Mouse (Mus musculus) CH12.LX (cell line): Measurements from ENCODE around the gene Kcnn1. TPM values are rescaled to one million over a fixed set of nuclear protein-coding genes. Genes with fewer than 3 reads are reported as not detected.

ENCODE experiments used
- DNase-seq: peaks from one replicate; pipeline ENCODE4 v3.0.0-alpha.2; 2013; ENCODE audit errors: extremely low read depth
- H3K27ac ChIP-seq: 2 replicates; pipeline ENCODE4 v1.5.1; 2012; ENCODE audit warnings: low read depth, mild to moderate bottlenecking, control low read depth, moderate library complexity; ENCODE audit not compliant: insufficient read depth
- H3K27me3 ChIP-seq: replicated peaks from 2 replicates; pipeline ENCODE3; 2012; ENCODE audit warnings: inconsistent platforms
- H3K36me3 ChIP-seq, 2 experiments: replicated peaks in 1 of 2; 2 replicates each; pipeline versions ENCODE3 to v1.6.1; 2012; ENCODE audit warnings: inconsistent platforms in 1 of 2, low read length in 1 of 2, mild to moderate bottlenecking in 1 of 2, mixed read lengths in 1 of 2, moderate library complexity in 1 of 2; ENCODE audit not compliant: control insufficient read depth in 1 of 2, insufficient read depth in 1 of 2
- H3K4me1 ChIP-seq, 2 experiments: 2 replicates each; pipeline ENCODE4 v1.6.1; 2012; ENCODE audit warnings: inconsistent platforms in 1 of 2, moderate library complexity in 1 of 2; ENCODE audit not compliant: insufficient read depth in 2 of 2, control insufficient read depth in 1 of 2
- H3K4me2 ChIP-seq: 2 replicates; pipeline ENCODE4 v1.6.1; 2012; ENCODE audit warnings: low read depth, mild to moderate bottlenecking, control low read depth; ENCODE audit not compliant: poor library complexity, insufficient read depth, severe bottlenecking
- H3K4me3 ChIP-seq, 3 experiments: fragments of 150-350 bp in 1 of 3; sonication (generic) in 1 of 3; replicated peaks in 1 of 3; 2 replicates each; pipeline versions ENCODE3 to v1.5.1; 2011 to 2012; ENCODE audit warnings: low read depth in 2 of 3, low read length in 2 of 3, mild to moderate bottlenecking in 2 of 3, moderate library complexity in 2 of 3, control low read depth in 1 of 3, improper control_type of control experiment in 1 of 3, inconsistent platforms in 1 of 3, mixed read lengths in 1 of 3; ENCODE audit not compliant: poor library complexity in 1 of 3
- H3K79me2 ChIP-seq: replicated peaks from 2 replicates; pipeline ENCODE4 v1.6.1; 2012; ENCODE audit warnings: mild to moderate bottlenecking, moderate library complexity; ENCODE audit not compliant: control insufficient read depth, poor library complexity, insufficient read depth, severe bottlenecking; ENCODE audit errors: extremely low read depth
- H3K9ac ChIP-seq: 2 replicates; pipeline ENCODE4 v1.6.1; 2012; ENCODE audit warnings: low read depth, mild to moderate bottlenecking, control low read depth, moderate library complexity; ENCODE audit not compliant: insufficient read depth
- H3K9me3 ChIP-seq: replicated peaks from 2 replicates; pipeline ENCODE3; 2012; ENCODE audit warnings: low read length, inconsistent platforms, mixed read lengths
- BHLHE40 ChIP-seq: IDR thresholded peaks from 2 replicates; pipeline ENCODE4 v1.6.1; 2011; ENCODE audit warnings: mild to moderate bottlenecking, low read depth, low read length, improper control_type of control experiment
- CHD1 ChIP-seq: IDR thresholded peaks from 2 replicates; pipeline ENCODE4 v1.6.1; 2012; ENCODE audit warnings: low read depth, low read length, improper control_type of control experiment, inconsistent platforms
- CHD2 ChIP-seq: IDR thresholded peaks from 2 replicates; pipeline ENCODE4 v1.6.1; 2011; ENCODE audit warnings: low read length, improper control_type of control experiment
- CTCF ChIP-seq, 2 experiments: IDR thresholded peaks in 1 of 2; conservative IDR thresholded peaks in 1 of 2; 2 replicates each; pipeline ENCODE4 v1.5.1; 2011 to 2012; ENCODE audit warnings: low read depth in 2 of 2, low read length in 2 of 2, improper control_type of control experiment in 1 of 2, inconsistent platforms in 1 of 2, mild to moderate bottlenecking in 1 of 2, moderate library complexity in 1 of 2
- E2F4 ChIP-seq: IDR thresholded peaks from 2 replicates; pipeline ENCODE4 v1.6.1; 2011; ENCODE audit warnings: low read depth, low read length, improper control_type of control experiment; ENCODE audit not compliant: insufficient replicate concordance
- ELF1 ChIP-seq: IDR thresholded peaks from 2 replicates; pipeline ENCODE4 v1.6.1; 2014; ENCODE audit warnings: low read depth, mild to moderate bottlenecking, inconsistent platforms, low read length, improper control_type of control experiment
- EP300 ChIP-seq: IDR thresholded peaks from 2 replicates; pipeline ENCODE4 v1.6.1; 2011; ENCODE audit warnings: low read length, improper control_type of control experiment
- ETS1 ChIP-seq: conservative IDR thresholded peaks from 2 replicates; pipeline ENCODE4 v1.6.1; 2012; ENCODE audit warnings: low read depth, mild to moderate bottlenecking, inconsistent platforms, low read length, improper control_type of control experiment, moderate library complexity
- GABPA ChIP-seq: IDR thresholded peaks from 2 replicates; pipeline ENCODE4 v1.6.1; 2012; ENCODE audit warnings: low read depth, low read length, improper control_type of control experiment, inconsistent platforms; ENCODE audit not compliant: insufficient replicate concordance
- HCFC1 ChIP-seq: IDR thresholded peaks from 2 replicates; pipeline ENCODE4 v1.6.1; 2012; ENCODE audit warnings: low read depth, mild to moderate bottlenecking, inconsistent platforms, low read length, improper control_type of control experiment
- IRF4 ChIP-seq: IDR thresholded peaks from 2 replicates; pipeline ENCODE4 v1.6.1; 2014; ENCODE audit warnings: low read depth, mild to moderate bottlenecking, inconsistent platforms, low read length, improper control_type of control experiment
- JUN ChIP-seq: IDR thresholded peaks from 2 replicates; pipeline ENCODE4 v1.6.1; 2011; ENCODE audit warnings: low read depth, mild to moderate bottlenecking, low read length, improper control_type of control experiment, moderate library complexity; ENCODE audit not compliant: insufficient read depth
- JUND ChIP-seq: conservative IDR thresholded peaks from 2 replicates; pipeline ENCODE4 v1.6.1; 2011; ENCODE audit warnings: low read depth, low read length, improper control_type of control experiment
- KAT2A ChIP-seq: IDR thresholded peaks from 2 replicates; pipeline ENCODE4 v1.6.1; 2012; ENCODE audit warnings: low read length, improper control_type of control experiment, inconsistent platforms; ENCODE audit not compliant: insufficient replicate concordance
- MAFK ChIP-seq: IDR thresholded peaks from 2 replicates; pipeline ENCODE4 v1.6.1; 2011; ENCODE audit warnings: low read length, improper control_type of control experiment; ENCODE audit not compliant: insufficient replicate concordance
- MAX ChIP-seq: IDR thresholded peaks from 2 replicates; pipeline ENCODE4 v1.6.1; 2011; ENCODE audit warnings: low read length, improper control_type of control experiment
- MAZ ChIP-seq: IDR thresholded peaks from 2 replicates; pipeline ENCODE4 v1.6.1; 2012; ENCODE audit warnings: low read depth, mild to moderate bottlenecking, inconsistent platforms, low read length, improper control_type of control experiment, moderate library complexity
- MEF2A ChIP-seq: IDR thresholded peaks from 2 replicates; pipeline ENCODE4 v1.6.1; 2014; ENCODE audit warnings: low read depth, mild to moderate bottlenecking, inconsistent platforms, low read length, improper control_type of control experiment, borderline replicate concordance
- MXI1 ChIP-seq: IDR thresholded peaks from 2 replicates; pipeline ENCODE4 v1.6.1; 2011; ENCODE audit warnings: mild to moderate bottlenecking, low read depth, low read length, improper control_type of control experiment
- MYC ChIP-seq: IDR thresholded peaks from 2 replicates; pipeline ENCODE4 v1.6.1; 2011; ENCODE audit warnings: low read depth, mild to moderate bottlenecking, improper control_type of control experiment, low read length
- NELFE ChIP-seq: IDR thresholded peaks from 2 replicates; pipeline ENCODE4 v1.6.1; 2011; ENCODE audit warnings: low read depth, low read length, improper control_type of control experiment
- NRF1 ChIP-seq: IDR thresholded peaks from 2 replicates; pipeline ENCODE4 v1.6.1; 2014; ENCODE audit warnings: low read depth, mild to moderate bottlenecking, inconsistent platforms, low read length, improper control_type of control experiment, moderate library complexity
- PAX5 ChIP-seq: IDR thresholded peaks from 2 replicates; pipeline ENCODE4 v1.6.1; 2012; ENCODE audit warnings: low read length, inconsistent platforms, mixed read lengths
- POLR2A ChIP-seq: IDR thresholded peaks from 2 replicates; pipeline ENCODE4 v1.6.1; 2011; ENCODE audit warnings: low read depth, mild to moderate bottlenecking, improper control_type of control experiment, low read length
- POLR2AphosphoS2 ChIP-seq: IDR thresholded peaks from 2 replicates; pipeline ENCODE4 v1.6.1; 2011; ENCODE audit warnings: low read depth, low read length, improper control_type of control experiment
- RAD21 ChIP-seq: IDR thresholded peaks from 2 replicates; pipeline ENCODE4 v1.6.1; 2011; ENCODE audit warnings: low read depth, mild to moderate bottlenecking, low read length, improper control_type of control experiment, moderate library complexity
- RCOR1 ChIP-seq: conservative IDR thresholded peaks from 2 replicates; pipeline ENCODE4 v1.6.1; 2012; ENCODE audit warnings: low read depth, mild to moderate bottlenecking, inconsistent platforms, low read length, improper control_type of control experiment
- SIN3A ChIP-seq: IDR thresholded peaks from 2 replicates; pipeline ENCODE4 v1.6.1; 2012; ENCODE audit warnings: low read length, improper control_type of control experiment, inconsistent platforms
- SMC3 ChIP-seq: IDR thresholded peaks from 2 replicates; pipeline ENCODE4 v1.6.1; 2011; ENCODE audit warnings: low read depth, low read length, improper control_type of control experiment
- TCF12 ChIP-seq: IDR thresholded peaks from 2 replicates; pipeline ENCODE4 v1.6.1; 2014; ENCODE audit warnings: low read depth, mild to moderate bottlenecking, inconsistent platforms, low read length, improper control_type of control experiment
- UBTF ChIP-seq: IDR thresholded peaks from 2 replicates; pipeline ENCODE4 v1.6.1; 2012; ENCODE audit warnings: low read depth, mild to moderate bottlenecking, inconsistent platforms, low read length, improper control_type of control experiment, moderate library complexity
- USF1 ChIP-seq: IDR thresholded peaks from 2 replicates; pipeline ENCODE4 v1.6.1; 2014; ENCODE audit warnings: low read depth, mild to moderate bottlenecking, inconsistent platforms, low read length, improper control_type of control experiment
- USF2 ChIP-seq: conservative IDR thresholded peaks from 2 replicates; pipeline ENCODE4 v1.6.1; 2011; ENCODE audit warnings: low read depth, low read length, improper control_type of control experiment
- ZC3H11A ChIP-seq: IDR thresholded peaks from 2 replicates; pipeline ENCODE4 v1.6.1; 2012; ENCODE audit warnings: low read depth, mild to moderate bottlenecking, inconsistent platforms, low read length, improper control_type of control experiment
- ZKSCAN1 ChIP-seq: IDR thresholded peaks from 2 replicates; pipeline ENCODE4 v1.6.1; 2012; ENCODE audit warnings: low read depth, inconsistent platforms, low read length, improper control_type of control experiment, borderline replicate concordance
- ZMIZ1 ChIP-seq: IDR thresholded peaks from 2 replicates; pipeline ENCODE4 v1.6.1; 2012; ENCODE audit warnings: low read depth, mild to moderate bottlenecking, inconsistent platforms, low read length, improper control_type of control experiment
- ZNF384 ChIP-seq: IDR thresholded peaks from 2 replicates; pipeline ENCODE4 v1.6.1; 2012; ENCODE audit warnings: low read depth, low read length, improper control_type of control experiment, inconsistent platforms
- dilution Hi-C: fragments of 300-500 bp; cut with MboI; formaldehyde crosslinking; loops from 2 replicates; pipeline ENCODE4 v1.14.3; 2020; ENCODE audit warnings: low sequenced_read_pairs; ENCODE audit not compliant: extremely low pct_unique_long_range_greater_than_20kb, extremely low pct_ligation_motif_present
- in situ Hi-C: fragments of 300-500 bp; cut with MboI; formaldehyde crosslinking; loops from 3 replicates; pipeline ENCODE4 v1.14.3; 2019; ENCODE audit warnings: low sequenced_read_pairs, low pct_ligation_motif_present, low pct_unique_long_range_greater_than_20kb, mixed read lengths
- polyA plus RNA-seq: library from polyadenylated mRNA; unstranded; fragments of >175 nt; gene quantifications from 2 replicates; pipeline ENCODE4 v1.2.1, GENCODE M21; 2012; ENCODE audit warnings: low read depth; ENCODE audit not compliant: insufficient read length
- total RNA-seq, 2 experiments: library from RNA; depleted of rRNA; stranded (reverse); fragments of 300-350 nt in 1 of 2; fragments of >200 nt in 1 of 2; gene quantifications; 2 replicates each; pipeline ENCODE4 v1.2.3; 2012 to 2014

Gene Kcnn1
- total and polyA plus RNA-seq, 3 experiments: 0.21 TPM; not detected in 2

DNA sequence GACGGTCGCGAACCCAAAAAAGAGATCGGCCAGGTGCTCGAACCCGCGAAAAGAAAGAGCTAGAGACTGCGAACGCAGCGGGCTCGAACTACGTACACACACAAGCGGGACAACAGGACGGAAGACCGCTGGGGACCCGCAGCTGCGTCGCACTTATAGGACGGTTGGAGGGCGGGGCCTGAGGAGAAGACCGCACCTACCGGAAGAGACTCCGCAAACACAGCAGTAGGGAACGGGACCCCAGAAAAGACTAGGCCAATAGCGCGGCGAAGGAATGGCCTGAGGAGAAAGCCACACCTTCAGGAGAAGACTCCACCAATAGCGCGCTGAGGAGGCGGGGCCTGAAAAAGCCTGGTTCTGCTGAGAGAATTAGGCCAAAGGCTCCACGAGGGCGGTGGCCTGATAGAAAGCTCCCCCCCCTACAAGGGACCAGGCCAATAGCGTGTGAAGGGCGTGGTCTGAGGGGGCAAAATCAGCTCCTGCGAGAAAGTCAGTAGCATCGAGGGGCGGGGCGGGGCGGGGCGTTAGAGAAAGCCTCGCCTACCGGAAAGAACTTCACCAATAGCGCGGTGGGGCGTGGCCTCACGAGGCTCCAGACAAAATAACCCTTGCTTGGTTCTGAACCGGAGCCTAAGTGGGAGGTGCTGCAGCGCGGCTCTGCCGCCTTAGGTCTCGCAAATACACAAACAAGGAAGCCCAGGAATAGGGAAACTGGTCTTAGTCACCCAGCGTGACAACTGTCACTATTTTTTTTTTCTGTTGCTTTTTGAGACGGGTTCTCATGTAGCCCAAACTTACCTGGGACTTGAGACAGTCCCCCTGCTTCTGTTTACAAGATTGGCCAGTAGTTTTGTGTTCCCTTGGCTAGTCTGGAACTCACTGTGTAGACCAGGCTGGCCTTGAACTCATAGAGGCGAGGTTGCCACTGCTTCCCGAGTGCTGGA, 23.4 kb downstream of the Kcnn1 start, which contains the start of gene Arrdc2:
Gene Arrdc2, minus strand, starts transcription at position 313 of the 944 bp plus-strand sequence.
- peaks cover 12 to 25% of the 10 kb centered on the region in 2 experiments for H3K36me3 ChIP-seq
- H3K79me2 ChIP-seq: no peaks in the 10 kb centered on the region
- dilution Hi-C loops: no loop called here
- peak within 1 kb of the TSS; percentile 31 for H3K4me2 ChIP-seq
- peak within 1 kb of the TSS; percentile 68 for H3K9ac ChIP-seq
- in situ Hi-C loops: loop anchor here (5.0 to 10.0 kb wide), 2 partner anchors 77 to 125 kb away; partner anchors contain the start of genes Gm3336 and Mpv17l2
- H3K4me3 ChIP-seq: peak within 1 kb of the TSS; percentile 69 to 80 (median 79)
- peak; percentile 100 for DNase-seq
- no peaks in the 10 kb centered on the region for H3K9me3 ChIP-seq
- peaks cover 24% of the 10 kb centered on the region for H3K27me3 ChIP-seq
- peaks cover 2 to 17% of the 10 kb centered on the region in 2 experiments; a peak in 3 of 4 replicates for H3K4me1 ChIP-seq
- H3K27ac ChIP-seq: peak within 1 kb of the TSS; percentile 56
- TF ChIP-seq ZNF384 (peak; percentile 56), RCOR1 (no peak), CHD1 (no peak), POLR2A (peak; percentile 100), ETS1 (0 out of 2 replicates have a peak, but pooled peaks have one; percentile 13), IRF4 (0 out of 2 replicates have a peak, but pooled peaks have one; percentile 24), MAX (no peak; the same call in 1 of the 2 replicates), SIN3A (peak; percentile 47), MYC (no peak), SMC3 (no peak), USF1 (no peak), ZC3H11A (no peak), RAD21 (no peak), MAZ (no peak), BHLHE40 (peak; percentile 8; the same call in 1 of the 2 replicates), NRF1 (peak; percentile 1; the same call in 1 of the 2 replicates), ZKSCAN1 (no peak), UBTF (no peak), HCFC1 (peak; percentile 66), EP300 (no peak), ELF1 (peak; percentile 96), GABPA (no peak), CTCF (conservative IDR thresholded peaks at IDR 0.05 in 1 of 2, IDR thresholded peaks at IDR 0.05 in 1 of 2; ENCODE audit: low read depth in 2 of 2, low read length in 2 of 2) (no peak), MXI1 (peak; percentile 42; the same call in 1 of the 2 replicates), KAT2A (no peak), USF2 (no peak), POLR2AphosphoS2 (peak; percentile 94), ZMIZ1 (peak; percentile 98), JUND (no peak), CHD2 (peak; percentile 49; the same call in 1 of the 2 replicates), MEF2A (peak; percentile 34; the same call in 1 of the 2 replicates), JUN (no peak), MAFK (no peak), PAX5 (no peak), TCF12 (peak; percentile 80; the same call in 1 of the 2 replicates), E2F4 (peak; percentile 29; the same call in 1 of the 2 replicates), NELFE (peak; percentile 99)
